Mouse (Mus musculus) liver, embryonic 14.5 days (tissue): ENCODE data around the gene Ngly1.

Experiments used
- CTCF ChIP-seq: IDR thresholded peaks from 2 replicates; pipeline ENCODE4 v1.5.1; 2016; ENCODE audit warnings: antibody characterized with exemption, low read depth, control low read depth
- EP300 ChIP-seq: IDR thresholded peaks from 2 replicates; pipeline ENCODE4 v1.6.1; 2016; ENCODE audit warnings: antibody characterized with exemption, low read depth

- TF ChIP-seq CTCF (no peak), EP300 (no peak)
Measured at GRCm38 (mm10) chr14:16301735-16302134, 52.7 kb downstream of the Ngly1 start.
